Mouse (Mus musculus): ENCODE measurements around the gene Ptafr. TPM values are rescaled to one million over a fixed set of nuclear protein-coding genes. Genes with fewer than 3 reads are reported as not detected.

Gene Ptafr
- 1.5 TPM for polyA plus RNA-seq (2014; fragmentation: Illumina TruSeq; extraction: RNeasy Lipid Tissue Mini Kit (QIAGEN cat#74804); ENCODE audit: low read depth, low replicate concordance)

DNA sequence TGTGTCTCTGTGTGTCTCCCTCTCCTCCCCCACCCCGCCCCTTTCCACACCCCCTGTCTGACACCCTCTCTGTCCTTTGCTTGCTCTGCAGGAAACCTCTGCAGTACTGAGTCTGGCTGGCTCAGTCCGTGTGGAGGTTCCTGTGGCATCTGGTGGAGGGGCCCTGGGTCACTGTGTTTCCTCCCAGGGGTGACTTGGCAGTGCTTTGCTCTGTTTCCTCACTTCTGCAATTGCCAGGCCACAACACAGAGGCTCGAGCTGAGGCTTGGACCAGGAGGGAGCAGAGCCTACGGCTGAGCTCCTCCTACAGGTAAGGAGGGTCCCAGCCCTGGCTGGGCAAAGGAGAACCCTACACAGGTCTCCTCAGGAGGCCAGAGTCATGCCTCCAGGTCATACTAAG is at the start of gene Ptafr:
Gene Ptafr, plus strand, starts transcription at position 103 of the 400 bp plus-strand sequence.

DNA sequence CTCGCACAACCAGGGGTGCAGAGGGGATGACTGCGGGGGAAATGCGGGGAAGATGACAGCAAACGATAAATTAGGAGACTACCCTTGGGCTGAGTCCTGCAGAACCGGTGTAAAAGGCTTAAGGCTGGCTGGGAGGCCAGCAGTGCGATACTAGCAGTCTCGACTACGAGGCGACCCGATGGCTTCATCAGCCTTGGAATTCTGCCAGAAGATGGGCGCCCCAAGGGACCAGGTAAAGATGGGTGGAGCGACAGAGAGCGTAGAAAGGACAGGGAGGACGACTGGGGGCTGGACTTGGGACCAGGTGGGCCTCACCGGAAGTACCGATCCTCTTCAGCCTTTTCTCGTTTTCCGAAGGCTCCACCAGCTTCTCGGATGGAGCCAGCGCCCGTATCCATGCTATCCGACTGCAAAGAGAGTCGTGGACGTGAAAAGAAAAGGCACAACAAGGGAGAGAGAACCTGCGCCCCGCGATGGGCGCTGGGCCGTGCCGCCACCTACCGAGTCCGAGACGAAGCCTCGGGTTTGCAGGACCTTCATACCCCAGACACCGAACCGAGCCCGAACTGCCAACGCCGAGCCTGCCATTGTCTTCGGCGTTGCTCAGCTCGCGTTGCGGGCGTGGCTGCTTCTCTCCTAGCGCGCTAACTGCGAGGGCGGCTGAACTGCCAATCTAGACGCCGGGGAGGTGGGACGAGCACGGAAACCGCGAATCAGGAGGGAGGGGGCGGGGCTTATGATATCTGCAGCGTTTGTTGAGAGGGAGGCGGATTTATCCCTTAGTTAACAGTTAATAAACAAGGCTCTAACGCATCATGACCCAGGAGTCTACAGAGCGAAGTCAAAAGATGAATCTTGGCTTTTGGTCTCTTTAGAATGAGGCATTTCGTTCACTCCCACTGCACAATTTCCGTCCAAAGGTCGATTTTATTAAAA is 30.6 kb upstream of the Ptafr start, which contains the start of gene Atpif1:
Gene Atpif1, minus strand, starts transcription at position 679 of the 936 bp plus-strand sequence.

DNA sequence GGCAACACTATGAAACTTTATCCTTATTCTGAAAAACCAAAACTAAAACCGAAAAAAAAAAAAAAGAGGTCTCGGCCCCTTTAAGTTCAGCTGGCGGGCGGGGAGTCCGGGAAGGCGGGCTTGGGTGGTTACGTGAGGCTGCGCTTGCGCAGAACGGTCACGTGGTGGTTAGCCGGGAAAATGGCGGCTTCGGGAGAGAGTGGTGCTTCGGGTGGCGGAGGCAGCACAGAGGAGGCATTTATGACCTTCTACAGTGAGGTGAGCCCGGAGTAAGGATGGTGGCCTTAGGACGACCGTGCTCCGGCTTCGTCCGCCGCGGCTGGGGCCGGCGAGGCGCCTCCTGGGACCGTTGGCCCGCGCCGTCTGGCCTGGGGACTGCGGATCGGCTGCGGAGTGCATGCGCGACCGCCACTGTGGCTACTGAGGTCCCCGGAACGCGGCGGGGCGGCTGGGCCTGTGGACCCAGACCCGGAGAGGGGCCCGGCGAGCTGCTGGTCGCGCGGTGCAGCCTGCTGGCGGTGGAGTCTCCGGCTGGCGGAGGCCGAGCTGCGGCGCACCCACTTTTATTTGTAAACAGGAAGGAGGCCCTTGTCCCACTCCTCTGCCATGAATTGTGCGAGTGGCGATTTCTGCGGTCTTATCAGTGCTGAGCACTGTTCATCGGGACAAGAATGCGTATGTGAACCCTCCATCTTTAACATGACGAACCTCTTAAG is 28.3 kb upstream of the Ptafr start, which contains the start of gene Dnajc8:
Gene Dnajc8, plus strand, starts transcription at position 145 of the 716 bp plus-strand sequence.

Other genes with a start within 250 kb of the Ptafr start
- gene Trnau1ap, start 234.5 kb upstream of the Ptafr start, polyA plus RNA-seq (2014; fragmentation: Illumina TruSeq; extraction: RNeasy Lipid Tissue Mini Kit (QIAGEN cat#74804); ENCODE audit: low read depth, low replicate concordance) = 38.0 TPM
- gene Rcc1, start 210.5 kb upstream of the Ptafr start, polyA plus RNA-seq (2014; fragmentation: Illumina TruSeq; extraction: RNeasy Lipid Tissue Mini Kit (QIAGEN cat#74804); ENCODE audit: low read depth, low replicate concordance) = 7.1 TPM
- 15.9 TPM for gene Phactr4, start 141.6 kb upstream of the Ptafr start, polyA plus RNA-seq (2014; fragmentation: Illumina TruSeq; extraction: RNeasy Lipid Tissue Mini Kit (QIAGEN cat#74804); ENCODE audit: low read depth, low replicate concordance)
- 1.9 TPM for gene Med18, start 100.1 kb upstream of the Ptafr start, polyA plus RNA-seq (2014; fragmentation: Illumina TruSeq; extraction: RNeasy Lipid Tissue Mini Kit (QIAGEN cat#74804); ENCODE audit: low read depth, low replicate concordance)
- gene Sesn2, start 53.6 kb upstream of the Ptafr start, polyA plus RNA-seq (2014; fragmentation: Illumina TruSeq; extraction: RNeasy Lipid Tissue Mini Kit (QIAGEN cat#74804); ENCODE audit: low read depth, low replicate concordance) = 2.8 TPM
- 392 TPM for gene Atpif1, start 30.4 kb upstream of the Ptafr start, polyA plus RNA-seq (2014; fragmentation: Illumina TruSeq; extraction: RNeasy Lipid Tissue Mini Kit (QIAGEN cat#74804); ENCODE audit: low read depth, low replicate concordance)
- gene Dnajc8, start 28.5 kb upstream of the Ptafr start, polyA plus RNA-seq (2014; fragmentation: Illumina TruSeq; extraction: RNeasy Lipid Tissue Mini Kit (QIAGEN cat#74804); ENCODE audit: low read depth, low replicate concordance) = 97.1 TPM
- 25.5 TPM for gene Eya3, start 74.9 kb downstream of the Ptafr start, polyA plus RNA-seq (2014; fragmentation: Illumina TruSeq; extraction: RNeasy Lipid Tissue Mini Kit (QIAGEN cat#74804); ENCODE audit: low read depth, low replicate concordance)
- 1.7 TPM for gene Xkr8, start 168.5 kb downstream of the Ptafr start, polyA plus RNA-seq (2014; fragmentation: Illumina TruSeq; extraction: RNeasy Lipid Tissue Mini Kit (QIAGEN cat#74804); ENCODE audit: low read depth, low replicate concordance)
- 1.1 TPM for gene Smpdl3b, start 193.2 kb downstream of the Ptafr start, polyA plus RNA-seq (2014; fragmentation: Illumina TruSeq; extraction: RNeasy Lipid Tissue Mini Kit (QIAGEN cat#74804); ENCODE audit: low read depth, low replicate concordance)
- gene Rpa2, start 204.3 kb downstream of the Ptafr start, polyA plus RNA-seq (2014; fragmentation: Illumina TruSeq; extraction: RNeasy Lipid Tissue Mini Kit (QIAGEN cat#74804); ENCODE audit: low read depth, low replicate concordance) = 18.4 TPM
- gene Themis2, start 232.3 kb downstream of the Ptafr start, polyA plus RNA-seq (2014; fragmentation: Illumina TruSeq; extraction: RNeasy Lipid Tissue Mini Kit (QIAGEN cat#74804); ENCODE audit: low read depth, low replicate concordance) = 2.4 TPM

All from heart, adult 10 weeks (tissue).